Mouse (Mus musculus) brain, embryonic 14.5 days (tissue): ENCODE measurements at regions not wholly inside any gene's neighbourhood (a gene's known extent, or its start where the extent isn't known, plus 50 kb on each side); places are given as distances from the start of the nearest gene placed in this dataset.

Source experiments
- CTCF ChIP-seq: fragments of 200-500 bp; IDR thresholded peaks from 2 replicates; pipeline ENCODE4 v1.5.1; 2012; ENCODE audit warnings: inconsistent platforms, mild to moderate bottlenecking, moderate library complexity, borderline replicate concordance; ENCODE audit not compliant: insufficient read depth, insufficient read length; ENCODE audit errors: extremely low read depth
- POLR2A ChIP-seq: fragments of 200-500 bp; IDR thresholded peaks from 2 replicates; pipeline ENCODE4 v1.6.1; 2012; ENCODE audit warnings: mild to moderate bottlenecking, inconsistent platforms, borderline replicate concordance; ENCODE audit not compliant: poor library complexity, insufficient read depth, insufficient read length, severe bottlenecking; ENCODE audit errors: extremely low read depth

GRCm38 (mm10) chr17:13658321-13658978 is 101.9 kb upstream of the Afdn start:
- no peak for TF ChIP-seq POLR2A
- TF ChIP-seq CTCF, result no peak
